Mouse (Mus musculus) CH12.LX (cell line): Measurements from ENCODE around the gene Zdhhc24. TPM values are rescaled to one million over a fixed set of nuclear protein-coding genes. Genes with fewer than 3 reads are reported as not detected.

Experiments
- DNase-seq: peaks from one replicate; pipeline ENCODE4 v3.0.0-alpha.2; 2013; ENCODE audit errors: extremely low read depth
- H3K27ac ChIP-seq: 2 replicates; pipeline ENCODE4 v1.5.1; 2012; ENCODE audit warnings: low read depth, mild to moderate bottlenecking, control low read depth, moderate library complexity; ENCODE audit not compliant: insufficient read depth
- H3K27me3 ChIP-seq: replicated peaks from 2 replicates; pipeline ENCODE3; 2012; ENCODE audit warnings: inconsistent platforms
- H3K36me3 ChIP-seq, 2 experiments: replicated peaks in 1 of 2; 2 replicates each; pipeline versions ENCODE3 to v1.6.1; 2012; ENCODE audit warnings: inconsistent platforms in 1 of 2, low read length in 1 of 2, mild to moderate bottlenecking in 1 of 2, mixed read lengths in 1 of 2, moderate library complexity in 1 of 2; ENCODE audit not compliant: control insufficient read depth in 1 of 2, insufficient read depth in 1 of 2
- H3K4me1 ChIP-seq, 2 experiments: 2 replicates each; pipeline ENCODE4 v1.6.1; 2012; ENCODE audit warnings: inconsistent platforms in 1 of 2, moderate library complexity in 1 of 2; ENCODE audit not compliant: insufficient read depth in 2 of 2, control insufficient read depth in 1 of 2
- H3K4me2 ChIP-seq: 2 replicates; pipeline ENCODE4 v1.6.1; 2012; ENCODE audit warnings: low read depth, mild to moderate bottlenecking, control low read depth; ENCODE audit not compliant: poor library complexity, insufficient read depth, severe bottlenecking
- H3K4me3 ChIP-seq, 3 experiments: fragments of 150-350 bp in 1 of 3; sonication (generic) in 1 of 3; replicated peaks in 1 of 3; 2 replicates each; pipeline versions ENCODE3 to v1.5.1; 2011 to 2012; ENCODE audit warnings: low read depth in 2 of 3, low read length in 2 of 3, mild to moderate bottlenecking in 2 of 3, moderate library complexity in 2 of 3, control low read depth in 1 of 3, improper control_type of control experiment in 1 of 3, inconsistent platforms in 1 of 3, mixed read lengths in 1 of 3; ENCODE audit not compliant: poor library complexity in 1 of 3
- H3K79me2 ChIP-seq: replicated peaks from 2 replicates; pipeline ENCODE4 v1.6.1; 2012; ENCODE audit warnings: mild to moderate bottlenecking, moderate library complexity; ENCODE audit not compliant: control insufficient read depth, poor library complexity, insufficient read depth, severe bottlenecking; ENCODE audit errors: extremely low read depth
- H3K9ac ChIP-seq: 2 replicates; pipeline ENCODE4 v1.6.1; 2012; ENCODE audit warnings: low read depth, mild to moderate bottlenecking, control low read depth, moderate library complexity; ENCODE audit not compliant: insufficient read depth
- H3K9me3 ChIP-seq: replicated peaks from 2 replicates; pipeline ENCODE3; 2012; ENCODE audit warnings: low read length, inconsistent platforms, mixed read lengths
- BHLHE40 ChIP-seq: IDR thresholded peaks from 2 replicates; pipeline ENCODE4 v1.6.1; 2011; ENCODE audit warnings: mild to moderate bottlenecking, low read depth, low read length, improper control_type of control experiment
- CHD2 ChIP-seq: IDR thresholded peaks from 2 replicates; pipeline ENCODE4 v1.6.1; 2011; ENCODE audit warnings: low read length, improper control_type of control experiment
- E2F4 ChIP-seq: IDR thresholded peaks from 2 replicates; pipeline ENCODE4 v1.6.1; 2011; ENCODE audit warnings: low read depth, low read length, improper control_type of control experiment; ENCODE audit not compliant: insufficient replicate concordance
- ELF1 ChIP-seq: IDR thresholded peaks from 2 replicates; pipeline ENCODE4 v1.6.1; 2014; ENCODE audit warnings: low read depth, mild to moderate bottlenecking, inconsistent platforms, low read length, improper control_type of control experiment
- HCFC1 ChIP-seq: IDR thresholded peaks from 2 replicates; pipeline ENCODE4 v1.6.1; 2012; ENCODE audit warnings: low read depth, mild to moderate bottlenecking, inconsistent platforms, low read length, improper control_type of control experiment
- JUND ChIP-seq: conservative IDR thresholded peaks from 2 replicates; pipeline ENCODE4 v1.6.1; 2011; ENCODE audit warnings: low read depth, low read length, improper control_type of control experiment
- MAFK ChIP-seq: IDR thresholded peaks from 2 replicates; pipeline ENCODE4 v1.6.1; 2011; ENCODE audit warnings: low read length, improper control_type of control experiment; ENCODE audit not compliant: insufficient replicate concordance
- MAX ChIP-seq: IDR thresholded peaks from 2 replicates; pipeline ENCODE4 v1.6.1; 2011; ENCODE audit warnings: low read length, improper control_type of control experiment
- MAZ ChIP-seq: IDR thresholded peaks from 2 replicates; pipeline ENCODE4 v1.6.1; 2012; ENCODE audit warnings: low read depth, mild to moderate bottlenecking, inconsistent platforms, low read length, improper control_type of control experiment, moderate library complexity
- MXI1 ChIP-seq: IDR thresholded peaks from 2 replicates; pipeline ENCODE4 v1.6.1; 2011; ENCODE audit warnings: mild to moderate bottlenecking, low read depth, low read length, improper control_type of control experiment
- NELFE ChIP-seq: IDR thresholded peaks from 2 replicates; pipeline ENCODE4 v1.6.1; 2011; ENCODE audit warnings: low read depth, low read length, improper control_type of control experiment
- NRF1 ChIP-seq: IDR thresholded peaks from 2 replicates; pipeline ENCODE4 v1.6.1; 2014; ENCODE audit warnings: low read depth, mild to moderate bottlenecking, inconsistent platforms, low read length, improper control_type of control experiment, moderate library complexity
- PAX5 ChIP-seq: IDR thresholded peaks from 2 replicates; pipeline ENCODE4 v1.6.1; 2012; ENCODE audit warnings: low read length, inconsistent platforms, mixed read lengths
- POLR2A ChIP-seq: IDR thresholded peaks from 2 replicates; pipeline ENCODE4 v1.6.1; 2011; ENCODE audit warnings: low read depth, mild to moderate bottlenecking, improper control_type of control experiment, low read length
- POLR2AphosphoS2 ChIP-seq: IDR thresholded peaks from 2 replicates; pipeline ENCODE4 v1.6.1; 2011; ENCODE audit warnings: low read depth, low read length, improper control_type of control experiment
- RAD21 ChIP-seq: IDR thresholded peaks from 2 replicates; pipeline ENCODE4 v1.6.1; 2011; ENCODE audit warnings: low read depth, mild to moderate bottlenecking, low read length, improper control_type of control experiment, moderate library complexity
- SIN3A ChIP-seq: IDR thresholded peaks from 2 replicates; pipeline ENCODE4 v1.6.1; 2012; ENCODE audit warnings: low read length, improper control_type of control experiment, inconsistent platforms
- TBP ChIP-seq: conservative IDR thresholded peaks from 2 replicates; pipeline ENCODE4 v1.6.1; 2011; ENCODE audit warnings: low read depth, low read length, improper control_type of control experiment
- TCF12 ChIP-seq: IDR thresholded peaks from 2 replicates; pipeline ENCODE4 v1.6.1; 2014; ENCODE audit warnings: low read depth, mild to moderate bottlenecking, inconsistent platforms, low read length, improper control_type of control experiment
- USF1 ChIP-seq: IDR thresholded peaks from 2 replicates; pipeline ENCODE4 v1.6.1; 2014; ENCODE audit warnings: low read depth, mild to moderate bottlenecking, inconsistent platforms, low read length, improper control_type of control experiment
- USF2 ChIP-seq: conservative IDR thresholded peaks from 2 replicates; pipeline ENCODE4 v1.6.1; 2011; ENCODE audit warnings: low read depth, low read length, improper control_type of control experiment
- ZMIZ1 ChIP-seq: IDR thresholded peaks from 2 replicates; pipeline ENCODE4 v1.6.1; 2012; ENCODE audit warnings: low read depth, mild to moderate bottlenecking, inconsistent platforms, low read length, improper control_type of control experiment
- ZNF384 ChIP-seq: IDR thresholded peaks from 2 replicates; pipeline ENCODE4 v1.6.1; 2012; ENCODE audit warnings: low read depth, low read length, improper control_type of control experiment, inconsistent platforms
- dilution Hi-C: fragments of 300-500 bp; cut with MboI; formaldehyde crosslinking; loops from 2 replicates; pipeline ENCODE4 v1.14.3; 2020; ENCODE audit warnings: low sequenced_read_pairs; ENCODE audit not compliant: extremely low pct_unique_long_range_greater_than_20kb, extremely low pct_ligation_motif_present
- in situ Hi-C: fragments of 300-500 bp; cut with MboI; formaldehyde crosslinking; loops from 3 replicates; pipeline ENCODE4 v1.14.3; 2019; ENCODE audit warnings: low sequenced_read_pairs, low pct_ligation_motif_present, low pct_unique_long_range_greater_than_20kb, mixed read lengths
- polyA plus RNA-seq: library from polyadenylated mRNA; unstranded; fragments of >175 nt; gene quantifications from 2 replicates; pipeline ENCODE4 v1.2.1, GENCODE M21; 2012; ENCODE audit warnings: low read depth; ENCODE audit not compliant: insufficient read length
- total RNA-seq, 2 experiments: library from RNA; depleted of rRNA; stranded (reverse); fragments of 300-350 nt in 1 of 2; fragments of >200 nt in 1 of 2; gene quantifications; 2 replicates each; pipeline ENCODE4 v1.2.3; 2012 to 2014

Zdhhc24 gene
- total and polyA plus RNA-seq, 3 experiments, result 5.0 to 8.0 (median 5.0) TPM

GRCm38 (mm10) chr19:4925121-4925860, 46.8 kb downstream of the Zdhhc24 start:
- Histone ChIP-seq H3K4me1 (peaks cover 13 to 35% of the 10 kb centered on the region in 2 experiments), H3K4me2 (no peak overlapping the region), H3K9ac (no peak overlapping the region), H3K4me3 (no peak overlapping the region), H3K27me3 (no peaks in the 10 kb centered on the region), H3K9me3 (peaks cover 2% of the 10 kb centered on the region), H3K36me3 (peaks cover 53 to 64% of the 10 kb centered on the region in 2 experiments), H3K27ac (no peak overlapping the region), H3K79me2 (peaks cover 7% of the 10 kb centered on the region)
- dilution Hi-C loops (no loop called here), in situ Hi-C loops (no loop called here)
- TF ChIP-seq SIN3A (no peak), ZNF384 (peak; percentile 43; the same call in 1 of the 2 replicates)
- no peak for DNase-seq

- H3K27me3 ChIP-seq, result peaks cover 12% of the 10 kb centered on the region
- no peak within 1 kb of the TSS for H3K27ac ChIP-seq
- peaks cover 13 to 35% of the 10 kb centered on the region in 2 experiments for H3K4me1 ChIP-seq
- DNase-seq, result peak; percentile 98
- H3K4me2 ChIP-seq, result peak within 1 kb of the TSS; percentile 83
- peaks cover 2% of the 10 kb centered on the region for H3K9me3 ChIP-seq
- peaks cover 7% of the 10 kb centered on the region for H3K79me2 ChIP-seq
- TF ChIP-seq MAZ (peak; percentile 42; the same call in 1 of the 2 replicates), ZMIZ1 (peak; percentile 75), ELF1 (peak; percentile 96), POLR2AphosphoS2 (peak; percentile 69; the same call in 1 of the 2 replicates), NRF1 (peak; percentile 45), MAFK (no peak), TBP (peak; percentile 93), PAX5 (no peak), RAD21 (no peak), SIN3A (peak; percentile 95), MAX (peak; percentile 47; the same call in 1 of the 2 replicates), HCFC1 (peak; percentile 75), MXI1 (peak; percentile 81), E2F4 (no peak), CHD2 (peak; percentile 80), USF2 (no peak), POLR2A (peak; percentile 92), TCF12 (peak; percentile 81), BHLHE40 (0 out of 2 replicates have a peak, but pooled peaks have one; percentile 16), USF1 (no peak), JUND (no peak), NELFE (peak; percentile 78)
- peak within 1 kb of the TSS; percentile 74 to 98 (median 84) for H3K4me3 ChIP-seq
- dilution Hi-C loops (no loop called here), in situ Hi-C loops (no loop called here)
- peak within 1 kb of the TSS; percentile 61 for H3K9ac ChIP-seq
- H3K36me3 ChIP-seq, result peaks cover 26 to 37% of the 10 kb centered on the region in 2 experiments
These were observed 49.5 kb downstream of the Zdhhc24 start, which contains the start of gene Dpp3 for GRCm38 (mm10) chr19:4927904-4928531. Dpp3 (minus strand) TSS chr19:4928287.
